Mouse (Mus musculus) heart, postnatal 14 days (tissue): ENCODE results near the gene Anxa7. TPM values are rescaled to one million over a fixed set of nuclear protein-coding genes. Genes with fewer than 3 reads are reported as not detected.

Experiments used
- DNase-seq, 2 experiments: peaks; one replicate each; pipeline ENCODE4 v3.0.0; 2021 to 2022
- intact Hi-C: fragments of 180-260 bp; cut with DNase I; formaldehyde crosslinking; loops from one replicate; pipeline ENCODE4 v1.15.1; 2025
- total RNA-seq, 2 experiments: library from RNA; stranded (reverse); gene quantifications; 2 replicates each; pipeline ENCODE4 v1.2.3; 2021

Anxa7 gene
- total RNA-seq, 2 experiments from 2014 or later = 50.0 to 61.0 TPM

GRCm38 (mm10) chr14:20447209-20447608 is 32.7 kb downstream of the Anxa7 start:
- DNase-seq = no peak
- intact Hi-C loops = no loop called here

GRCm38 (mm10) chr14:20442252-20442651 is 37.7 kb downstream of the Anxa7 start:
- intact Hi-C loops = no loop called here
- DNase-seq = no peak

GRCm38 (mm10) chr14:20436976-20437375 is 43.0 kb downstream of the Anxa7 start:
- no peak for DNase-seq
- intact Hi-C loops = no loop called here

GRCm38 (mm10) chr14:20432420-20432819 is 47.5 kb downstream of the Anxa7 start:
- no peak for DNase-seq
- intact Hi-C loops = no loop called here

- no peak for DNase-seq
- intact Hi-C loops = no loop called here
These were observed 48.2 kb downstream of the Anxa7 start for GRCm38 (mm10) chr14:20431726-20432125.

GRCm38 (mm10) chr14:20429833-20430232 is 50.1 kb downstream of the Anxa7 start:
- no peak for DNase-seq
- intact Hi-C loops = no loop called here

GRCm38 (mm10) chr14:20428593-20428992 is 51.3 kb downstream of the Anxa7 start:
- intact Hi-C loops = no loop called here
- no peak for DNase-seq

- DNase-seq = no peak
- intact Hi-C loops = no loop called here
These were observed 56.9 kb downstream of the Anxa7 start for GRCm38 (mm10) chr14:20423046-20423445.

GRCm38 (mm10) chr14:20422257-20422656 is 57.7 kb downstream of the Anxa7 start:
- DNase-seq = peak in 1 of 2 experiments; percentile 34
- intact Hi-C loops = no loop called here

Other genes with a start within 250 kb of the Anxa7 start
- gene Kcnk16, start 210.9 kb downstream of the Anxa7 start, total RNA-seq = not detected
- gene Nudt13, start 185.4 kb downstream of the Anxa7 start, total RNA-seq = 10 to 100 TPM; 25.7 to 35.1 TPM
- 10 to 100 TPM; 25.1 to 32.2 TPM for gene Ecd, start 132.0 kb downstream of the Anxa7 start, total RNA-seq
- 10 to 100 TPM; 32.1 to 34.7 TPM for gene Fam149b, start 132.0 kb downstream of the Anxa7 start, total RNA-seq
- 10 to 100 TPM; 12.2 to 15.2 TPM for gene Dnajc9, start 91.2 kb downstream of the Anxa7 start, total RNA-seq
- gene Mrps16, start 86.5 kb downstream of the Anxa7 start, total RNA-seq = 10 to 100 TPM; 64.9 to 68.5 TPM
- gene Cfap70, start 27.9 kb downstream of the Anxa7 start, total RNA-seq = under 1 TPM; 0.12 to 0.27 TPM
- 1 to 10 TPM in 1 of 2 experiments, under 1 TPM in 1; 0.88 to 1.1 TPM for gene Mss51, start 16.8 kb upstream of the Anxa7 start, total RNA-seq
- gene Ppp3cb, start 66.4 kb upstream of the Anxa7 start, total RNA-seq = 10 to 100 TPM; 64.2 to 64.6 TPM
- gene Usp54, start 160.9 kb upstream of the Anxa7 start, total RNA-seq = 10 to 100 TPM; 12.6 to 16.6 TPM
- gene Myoz1, start 176.4 kb upstream of the Anxa7 start, total RNA-seq = 1 to 10 TPM in 1 of 2 experiments, under 1 TPM in 1; 0.88 to 1.7 TPM
- gene Synpo2l, start 188.2 kb upstream of the Anxa7 start, total RNA-seq = 100 to 1,000 TPM in 1 of 2 experiments, 10 to 100 TPM in 1; 94.3 to 117 TPM
- gene Sec24c, start 194.2 kb upstream of the Anxa7 start, total RNA-seq = 100 to 1,000 TPM in 1 of 2 experiments, 10 to 100 TPM in 1; 98.8 to 101 TPM
- 10 to 100 TPM in 1 of 2 experiments, 1 to 10 TPM in 1; 8.9 to 10.1 TPM for gene Fut11, start 214.8 kb upstream of the Anxa7 start, total RNA-seq
- 100 to 1,000 TPM in 1 of 2 experiments, 10 to 100 TPM in 1; 87.4 to 104 TPM for gene Chchd1, start 222.9 kb upstream of the Anxa7 start, total RNA-seq
- gene Zswim8, start 227.4 kb upstream of the Anxa7 start, total RNA-seq = 10 to 100 TPM; 56.1 to 63.3 TPM